Mouse (Mus musculus): ENCODE measurements around the gene Lgals4.

Gene Lgals4

GRCm38 (mm10) chr7:28833723-28834347 is at the start of gene Lgals4:
Gene Lgals4 (plus strand): TSS chr7:28833854.
- DNase-seq (ENCODE audit: low read depth), result no peak

DNA sequence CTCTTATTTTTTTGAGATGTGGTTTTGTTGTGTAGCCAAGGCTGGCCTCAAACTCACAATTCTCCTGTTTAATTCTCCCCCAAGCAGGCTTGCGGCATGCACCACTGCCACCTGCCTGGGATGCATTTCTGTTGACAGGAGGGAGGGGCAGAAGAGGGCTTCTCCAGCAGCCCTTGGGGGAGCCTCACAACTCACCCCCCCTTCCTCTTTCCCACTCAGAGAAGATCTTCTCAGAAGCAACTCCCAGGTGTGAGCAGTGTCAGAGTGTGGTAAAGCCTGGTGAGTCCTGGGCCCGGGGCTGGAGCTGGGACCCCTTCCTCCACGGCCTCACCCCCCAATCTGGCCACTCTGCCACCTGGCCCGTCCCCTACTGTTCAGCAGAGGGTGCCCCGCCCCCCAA is 48.5 kb upstream of the Lgals4 start:
- no peak for DNase-seq (ENCODE audit: low read depth)

GRCm38 (mm10) chr7:28787884-28788283 is 45.8 kb upstream of the Lgals4 start:
- DNase-seq (ENCODE audit: low read depth), result no peak

GRCm38 (mm10) chr7:28788307-28789195 is 45.1 kb upstream of the Lgals4 start, which contains the start of gene Rinl:
Gene Rinl (plus strand): TSS chr7:28788969.
- DNase-seq (ENCODE audit: low read depth), result no peak

DNA sequence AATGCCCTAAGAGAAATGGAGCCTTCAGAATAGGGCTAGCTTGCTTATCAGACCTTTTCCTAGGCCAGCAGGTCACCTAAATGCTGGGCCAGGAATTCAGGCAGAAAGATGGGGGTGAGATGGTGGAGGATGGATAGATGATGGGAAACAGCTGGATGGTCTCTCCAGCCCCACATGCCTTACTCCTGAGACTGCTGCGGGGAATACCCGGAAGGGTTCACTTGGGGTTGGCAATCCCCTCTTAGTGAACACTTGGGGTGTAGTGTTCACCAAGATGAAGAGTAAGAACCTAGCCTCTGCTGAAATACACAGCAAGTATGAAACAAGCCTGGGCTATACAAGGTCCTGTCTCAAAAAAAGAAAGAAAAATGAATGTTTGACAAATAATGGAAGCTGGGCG is 44.4 kb upstream of the Lgals4 start:
- no peak for DNase-seq (ENCODE audit: low read depth)

- DNase-seq (ENCODE audit: low read depth), result no peak
Measured at GRCm38 (mm10) chr7:28790066-28790806, 43.4 kb upstream of the Lgals4 start.

DNA sequence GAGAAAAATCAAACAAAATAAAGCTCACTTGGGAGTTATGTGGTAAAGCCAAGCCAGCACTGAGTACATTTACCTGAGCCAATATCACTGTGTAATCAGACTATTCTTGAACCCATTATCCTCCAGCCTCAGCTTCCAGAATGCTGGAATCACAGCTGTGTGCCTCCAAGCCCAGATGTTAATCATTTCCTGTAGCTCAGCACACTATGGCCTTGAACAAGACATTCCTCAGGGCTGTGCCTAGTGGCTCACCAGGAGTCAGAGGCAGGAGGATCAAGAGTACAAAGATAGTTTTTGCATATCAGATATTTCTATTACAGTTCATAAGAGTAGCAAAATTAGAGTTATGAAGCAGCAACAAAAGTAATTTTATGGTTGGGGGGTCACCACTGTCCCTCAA is 41.9 kb upstream of the Lgals4 start:
- no peak for DNase-seq (ENCODE audit: low read depth)

DNA sequence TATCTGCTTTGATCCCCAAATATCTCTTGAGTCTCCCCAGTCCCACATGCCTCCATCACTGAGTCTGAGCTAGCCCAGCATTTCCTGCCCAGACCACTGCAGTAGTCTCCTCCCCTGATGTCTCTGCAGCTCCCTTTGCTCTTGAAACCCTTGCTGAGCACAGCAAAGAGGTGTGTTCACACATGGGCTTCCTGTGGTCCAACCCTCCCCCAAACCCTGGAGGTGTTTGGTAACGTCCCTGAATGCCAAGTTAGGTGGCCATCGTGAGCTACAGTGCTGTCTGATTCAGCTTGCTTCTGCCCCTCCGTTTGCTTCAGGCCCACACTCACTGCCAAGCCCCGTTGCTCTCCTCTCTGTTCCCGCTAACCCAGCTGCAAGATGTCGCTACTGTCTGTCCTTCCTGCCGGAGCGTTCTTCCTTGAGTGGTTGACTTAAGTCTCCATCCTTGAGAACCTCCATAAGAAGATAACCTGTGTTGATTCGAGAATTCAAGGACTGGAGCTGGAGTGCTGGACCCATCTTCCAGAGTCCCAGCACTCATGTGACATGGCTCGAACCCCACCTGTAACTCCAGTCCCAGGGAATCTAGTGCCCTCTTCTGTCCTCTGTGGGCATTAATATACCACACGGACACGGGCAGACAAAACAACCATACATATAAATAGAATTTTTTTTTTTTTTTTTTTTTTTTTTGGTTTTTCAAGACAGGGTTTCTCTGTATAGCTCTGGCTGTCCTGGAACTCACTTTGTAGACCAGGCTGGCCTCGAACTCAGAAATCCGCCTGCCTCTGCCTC is 41.1 kb upstream of the Lgals4 start:
- peak; percentile 53 for DNase-seq (ENCODE audit: low read depth)

DNA sequence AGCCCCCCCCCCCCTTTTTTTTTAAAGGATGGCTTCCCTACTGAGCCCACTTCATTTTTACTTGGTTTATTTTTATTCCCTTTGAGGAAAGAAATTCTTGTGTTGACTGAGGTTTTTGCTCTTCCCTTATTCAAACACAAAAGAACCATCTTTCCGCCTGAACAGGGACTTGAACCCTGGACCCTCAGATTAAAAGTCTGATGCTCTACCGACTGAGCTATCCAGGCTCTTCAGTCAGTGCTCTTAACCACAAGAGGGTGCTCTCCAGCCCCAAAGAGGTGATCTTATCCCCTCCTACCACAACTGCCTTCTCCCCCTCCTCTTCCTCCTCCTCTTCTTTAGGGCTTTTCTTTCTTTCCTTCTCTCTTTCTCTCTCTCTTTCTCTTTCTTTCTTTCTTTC is 39.8 kb upstream of the Lgals4 start:
- DNase-seq (ENCODE audit: low read depth), result peak; percentile 83

GRCm38 (mm10) chr7:28794496-28794895 is 39.2 kb upstream of the Lgals4 start:
- no peak for DNase-seq (ENCODE audit: low read depth)

GRCm38 (mm10) chr7:28795832-28796231 is 37.8 kb upstream of the Lgals4 start:
- peak; percentile 84 for DNase-seq (ENCODE audit: low read depth)

DNA sequence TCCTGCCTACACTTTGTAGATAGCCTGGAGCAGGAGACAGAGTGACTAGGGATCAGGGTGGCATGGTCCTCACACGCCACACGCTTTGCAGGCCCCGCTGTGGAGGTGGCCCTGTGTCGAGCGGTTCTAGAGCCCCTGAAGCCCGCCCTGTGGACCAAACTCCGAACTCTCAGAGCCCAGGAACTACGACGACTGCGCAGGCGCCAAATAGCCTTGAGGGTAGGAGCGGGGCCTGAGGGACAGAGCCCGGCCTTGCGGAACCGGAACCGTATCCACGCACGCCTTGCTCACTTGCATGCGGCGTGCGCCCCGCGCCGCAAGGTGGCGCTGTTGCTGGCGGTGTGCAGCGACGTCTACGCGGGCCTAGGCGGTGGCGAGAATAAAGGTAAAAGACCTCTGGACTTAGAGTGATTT is 37.1 kb upstream of the Lgals4 start:
- peak; percentile 92 for DNase-seq (ENCODE audit: low read depth)

GRCm38 (mm10) chr7:28799994-28800393 is 33.7 kb upstream of the Lgals4 start:
- DNase-seq (ENCODE audit: low read depth), result no peak

- DNase-seq (ENCODE audit: low read depth), result peak; percentile 54
Measured at GRCm38 (mm10) chr7:28801451-28801850, 32.2 kb upstream of the Lgals4 start.

- DNase-seq (ENCODE audit: low read depth), result no peak
Measured at GRCm38 (mm10) chr7:28801901-28802670, 31.6 kb upstream of the Lgals4 start.

DNA sequence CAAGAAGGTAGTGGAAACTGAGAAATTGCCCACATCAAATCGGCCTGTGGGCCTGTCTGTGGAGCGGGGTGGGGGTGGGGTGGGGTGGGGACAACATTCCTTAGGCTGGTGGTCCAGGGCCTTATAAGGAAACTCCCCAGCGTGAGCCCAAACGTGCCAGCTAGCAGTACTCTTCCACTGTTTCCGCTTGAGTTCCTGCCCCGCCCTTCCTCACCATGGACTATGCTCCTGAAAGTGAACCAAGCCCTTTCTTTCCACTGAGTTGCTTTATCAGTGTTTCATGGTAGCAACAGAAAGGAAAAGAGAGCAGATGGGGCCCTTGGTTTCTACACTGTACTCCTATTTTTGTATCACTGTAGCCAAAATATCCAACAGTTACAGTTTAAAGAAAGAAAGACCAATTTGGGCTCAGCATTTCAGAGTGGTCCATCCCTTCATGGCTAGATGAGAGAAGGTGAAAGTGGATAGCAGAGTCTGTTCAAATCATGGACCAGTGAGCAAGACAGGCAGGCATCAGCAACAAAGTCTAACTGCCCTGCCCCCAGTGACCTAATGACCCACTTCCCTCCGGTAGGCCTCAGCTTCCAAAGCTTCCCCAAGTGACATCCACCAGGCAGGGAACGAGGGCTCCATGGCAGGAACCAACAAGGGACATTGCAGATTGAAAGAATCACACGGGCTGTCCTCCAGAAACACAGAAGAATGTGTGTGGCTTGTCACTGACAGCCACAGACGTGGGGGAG is 30.6 kb upstream of the Lgals4 start:
- DNase-seq (ENCODE audit: low read depth), result peak; percentile 53

DNA sequence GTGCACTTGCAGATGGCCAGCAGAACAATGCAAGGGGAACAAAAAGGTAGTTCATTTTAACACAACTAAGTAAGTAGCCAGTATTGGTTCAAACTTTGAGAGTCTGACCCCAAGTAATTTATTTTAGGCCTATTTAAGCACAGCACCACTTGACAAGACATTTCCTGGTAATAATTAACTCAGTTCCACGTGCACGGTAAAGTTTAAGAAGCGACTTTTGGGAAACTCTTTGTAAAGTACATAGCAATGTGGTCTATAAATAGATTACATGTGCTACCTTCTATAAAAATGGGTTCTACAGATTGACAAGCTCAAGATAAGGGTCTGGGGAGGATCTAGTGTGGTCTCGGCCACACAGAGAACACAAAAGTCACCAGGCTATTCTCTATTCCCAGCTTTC is 29.9 kb upstream of the Lgals4 start:
- no peak for DNase-seq (ENCODE audit: low read depth)

GRCm38 (mm10) chr7:28806869-28807268 is 26.8 kb upstream of the Lgals4 start:
- DNase-seq (ENCODE audit: low read depth), result peak; percentile 67

DNA sequence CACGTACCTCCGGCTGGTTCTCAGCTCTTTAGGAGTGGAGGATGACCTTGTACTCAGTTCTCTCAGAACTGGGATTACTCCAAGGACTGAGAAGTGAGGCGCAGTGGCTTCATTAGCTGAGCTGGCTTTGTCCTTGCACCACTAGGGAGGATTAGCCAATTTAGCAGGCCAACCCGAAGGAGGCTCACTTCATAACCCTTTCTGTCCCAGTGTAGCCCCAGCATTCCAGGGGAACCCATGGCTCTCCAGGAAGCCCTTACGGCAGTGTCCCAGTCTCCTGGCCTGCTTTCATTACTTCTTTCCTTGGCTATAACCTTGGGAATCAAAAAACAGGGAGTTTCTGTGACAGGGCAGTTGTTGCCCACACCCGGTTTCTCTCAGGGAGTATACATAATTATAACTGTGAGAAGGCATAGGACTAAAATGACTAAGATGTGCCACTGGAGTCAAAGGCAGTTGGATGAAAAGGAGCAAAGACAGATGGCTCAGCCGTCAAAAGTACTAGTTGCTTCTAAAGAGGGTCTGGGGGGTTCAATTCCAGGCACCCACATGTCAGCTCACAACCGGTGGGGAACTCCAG is 25.9 kb upstream of the Lgals4 start:
- no peak for DNase-seq (ENCODE audit: low read depth)

Measured in 416B (cell line).